Mouse (Mus musculus): Measurements from ENCODE around the gene Oscar. TPM values are rescaled to one million over a fixed set of nuclear protein-coding genes. Genes with fewer than 3 reads are reported as not detected.

Gene Oscar
- total RNA-seq, 2 experiments from 2014 or later = not detected

DNA sequence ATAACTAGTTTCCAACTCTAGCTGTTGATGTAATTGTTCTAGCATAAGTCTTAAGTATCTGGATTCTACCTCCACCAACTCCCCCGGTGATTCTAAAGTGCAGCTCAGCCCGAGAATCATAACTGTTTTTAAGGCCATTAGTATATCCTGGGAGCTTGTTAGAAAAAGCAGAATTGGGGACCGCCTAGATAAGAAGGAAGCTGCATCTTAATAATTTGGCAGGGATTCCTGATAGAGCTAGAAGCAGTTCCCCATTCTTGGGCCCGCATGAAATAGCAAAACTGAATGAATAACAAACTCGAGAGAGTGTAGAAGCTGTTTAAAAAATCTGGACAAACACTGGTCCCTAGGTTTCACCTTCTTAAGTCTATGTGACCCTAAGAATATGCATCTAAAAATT lies 27.5 kb upstream of the Oscar start:
- intact Hi-C loops (cut with DNase I) = loop anchor here (10.0 kb wide), 1 partner anchor 501 kb away; no protein-coding TSS in a partner anchor
- no peak for DNase-seq
- H3K27ac ChIP-seq = no peak overlapping the region
- H3K4me3 ChIP-seq = no peak overlapping the region
- TF ChIP-seq CTCF (IDR thresholded peaks at IDR 0.05) = no peak

DNA sequence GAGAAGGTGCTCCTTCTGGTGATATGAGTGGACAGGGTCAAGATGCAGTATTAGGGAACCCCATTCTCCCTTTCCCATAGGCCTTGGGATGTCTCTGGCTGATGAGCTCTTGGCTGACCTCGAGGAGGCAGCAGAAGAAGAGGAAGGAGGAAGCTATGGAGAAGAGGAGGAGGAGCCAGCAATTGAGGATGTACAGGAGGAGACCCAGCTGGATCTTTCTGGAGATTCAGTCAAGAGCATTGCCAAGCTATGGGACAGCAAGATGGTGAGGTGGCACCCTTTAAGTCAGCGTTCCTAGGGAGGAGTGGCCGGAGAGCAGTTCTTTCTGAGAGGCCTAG lies 14.5 kb upstream of the Oscar start:
- peak overlapping the region; percentile 99 for H3K27ac ChIP-seq
- TF ChIP-seq CTCF (IDR thresholded peaks at IDR 0.05) = no peak
- peak overlapping the region; percentile 90 for H3K4me3 ChIP-seq
- no peak for DNase-seq
- intact Hi-C loops (cut with DNase I) = no loop called here

DNA sequence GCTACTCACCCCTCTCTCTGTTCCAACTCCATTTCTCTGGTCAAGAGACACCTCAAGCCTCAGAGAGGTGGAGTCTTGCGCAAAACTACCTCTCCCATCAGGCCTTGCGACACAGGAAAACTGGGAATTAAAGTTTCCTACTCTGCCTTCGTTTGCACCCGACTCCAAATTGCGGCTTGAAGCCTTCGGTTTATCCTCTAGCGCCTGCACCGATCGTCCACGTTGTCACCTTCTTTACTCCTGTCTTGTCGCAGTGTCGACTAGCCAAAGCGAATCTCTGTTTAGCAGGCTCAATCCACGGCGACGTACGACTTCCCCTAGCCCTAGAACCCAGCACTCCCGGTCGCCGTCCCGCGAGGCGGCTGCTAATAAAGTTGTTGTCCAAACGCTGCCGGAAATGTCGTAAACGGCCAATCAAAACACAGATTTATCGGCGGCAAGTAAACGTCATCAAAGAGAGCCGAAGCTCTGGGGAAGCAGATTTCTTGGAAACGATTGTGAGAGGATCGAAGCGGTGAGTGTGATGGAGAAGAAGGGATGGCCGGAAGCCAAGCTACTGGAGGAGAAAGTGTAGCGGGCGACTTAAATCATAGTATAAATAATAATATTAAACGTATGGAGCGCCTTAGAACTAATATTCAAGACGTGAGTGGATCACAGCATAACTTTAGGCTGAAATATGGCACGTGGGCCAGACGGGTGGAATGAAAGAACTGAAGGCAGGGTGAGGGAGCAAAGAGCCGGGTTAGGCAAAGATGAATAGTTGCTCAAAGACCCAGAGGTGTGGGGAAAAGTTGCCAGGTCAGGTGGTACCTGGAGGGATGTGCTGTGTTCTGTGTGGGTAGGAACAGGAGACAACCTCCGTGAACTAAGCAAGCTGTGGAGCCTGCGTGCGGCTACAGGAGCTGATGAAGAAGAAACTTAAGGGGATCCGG lies 13.9 kb upstream of the Oscar start, which contains the start of the genes Tfpt and Prpf31:
Gene Tfpt (minus strand): TSS at position 387 of the 935 bp plus-strand sequence.
Gene Prpf31 (plus strand): TSS at position 443 of the 935 bp plus-strand sequence.
- peak; percentile 93 for DNase-seq
- Histone ChIP-seq H3K27ac (peak within 1 kb of the TSS; percentile 99), H3K4me3 (peak within 1 kb of the TSS; percentile 90)
- intact Hi-C loops (cut with DNase I) = loop anchor here (5.0 kb wide), 1 partner anchor 62 kb away; the partner anchor contains the start of genes Mboat7 and Tsen34
- no peak for TF ChIP-seq CTCF (IDR thresholded peaks at IDR 0.05)

DNA sequence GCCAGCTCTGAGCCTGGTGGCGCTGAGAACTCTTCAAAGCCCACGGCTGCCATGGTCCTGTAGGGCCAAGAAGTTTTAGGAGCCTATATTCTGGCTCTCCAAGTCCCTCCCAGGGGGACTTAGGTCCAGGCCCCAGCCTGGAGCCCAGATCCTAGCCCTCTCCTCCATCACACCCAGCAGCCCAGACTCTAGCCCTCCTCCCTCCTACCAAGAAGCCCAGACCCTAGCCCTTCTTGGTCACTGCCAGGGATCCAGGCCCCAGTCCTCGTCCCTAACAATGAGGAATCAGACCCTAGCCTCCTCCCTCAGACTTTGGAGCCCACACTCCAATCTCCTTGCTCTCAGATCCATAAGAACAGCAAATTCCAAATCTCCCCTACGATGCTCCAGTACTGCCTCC lies 13.1 kb upstream of the Oscar start:
- Histone ChIP-seq H3K27ac (peak overlapping the region; percentile 99), H3K4me3 (peak overlapping the region; percentile 90)
- TF ChIP-seq CTCF (IDR thresholded peaks at IDR 0.05) = no peak
- intact Hi-C loops (cut with DNase I) = loop anchor here (5.0 kb wide), 1 partner anchor 63 kb away; the partner anchor contains the start of genes Mboat7 and Tsen34
- no peak for DNase-seq

DNA sequence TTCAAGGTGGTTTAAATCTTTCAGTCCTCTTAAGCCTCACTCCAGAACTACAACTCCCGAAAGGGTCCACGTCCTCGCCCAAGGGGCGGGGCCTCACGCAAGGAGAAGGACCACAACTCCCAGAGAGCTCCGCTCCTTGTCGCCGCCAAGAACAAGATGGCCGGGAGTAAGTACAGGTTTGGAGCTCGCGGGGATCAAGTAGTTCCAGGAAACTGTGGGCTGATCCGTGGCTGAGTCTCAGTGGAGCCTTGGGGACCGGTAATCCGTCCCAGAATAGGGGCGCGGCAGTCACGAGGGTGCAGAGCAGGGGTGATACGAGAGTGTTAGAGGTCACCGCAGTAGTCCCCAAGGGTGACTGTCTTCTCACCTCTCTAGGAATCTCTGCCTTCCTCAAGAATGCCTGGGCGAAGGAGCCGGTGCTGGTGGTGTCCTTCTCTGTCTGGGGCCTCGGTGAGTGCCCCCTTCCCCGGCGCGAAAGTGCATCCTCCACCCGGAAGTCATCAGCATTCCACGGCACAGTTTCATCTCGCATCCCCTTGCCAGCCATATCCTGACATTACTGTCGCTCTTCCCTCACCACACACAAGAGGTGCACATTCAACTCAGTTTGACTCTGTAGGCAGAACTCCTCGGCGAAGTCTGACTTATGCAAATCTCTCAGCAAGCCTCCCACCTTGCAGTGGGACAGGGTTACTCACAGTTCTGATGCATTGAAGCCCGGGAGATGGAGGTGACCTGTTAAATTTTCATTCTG lies 1.5 kb upstream of the Oscar start, which contains the start of gene Ndufa3:
Gene Ndufa3 (plus strand): TSS at position 132 of the 754 bp plus-strand sequence.
- peak within 1 kb of the TSS; percentile 92 for H3K27ac ChIP-seq
- no peak for TF ChIP-seq CTCF (IDR thresholded peaks at IDR 0.05)
- DNase-seq = peak; percentile 92
- peak within 1 kb of the TSS; percentile 83 for H3K4me3 ChIP-seq
- intact Hi-C loops (cut with DNase I) = loop anchor here (5.0 to 10.0 kb wide), 2 partner anchors 285 to 517 kb away; partner anchors contain the start of genes Cacng7 and Leng8

DNA sequence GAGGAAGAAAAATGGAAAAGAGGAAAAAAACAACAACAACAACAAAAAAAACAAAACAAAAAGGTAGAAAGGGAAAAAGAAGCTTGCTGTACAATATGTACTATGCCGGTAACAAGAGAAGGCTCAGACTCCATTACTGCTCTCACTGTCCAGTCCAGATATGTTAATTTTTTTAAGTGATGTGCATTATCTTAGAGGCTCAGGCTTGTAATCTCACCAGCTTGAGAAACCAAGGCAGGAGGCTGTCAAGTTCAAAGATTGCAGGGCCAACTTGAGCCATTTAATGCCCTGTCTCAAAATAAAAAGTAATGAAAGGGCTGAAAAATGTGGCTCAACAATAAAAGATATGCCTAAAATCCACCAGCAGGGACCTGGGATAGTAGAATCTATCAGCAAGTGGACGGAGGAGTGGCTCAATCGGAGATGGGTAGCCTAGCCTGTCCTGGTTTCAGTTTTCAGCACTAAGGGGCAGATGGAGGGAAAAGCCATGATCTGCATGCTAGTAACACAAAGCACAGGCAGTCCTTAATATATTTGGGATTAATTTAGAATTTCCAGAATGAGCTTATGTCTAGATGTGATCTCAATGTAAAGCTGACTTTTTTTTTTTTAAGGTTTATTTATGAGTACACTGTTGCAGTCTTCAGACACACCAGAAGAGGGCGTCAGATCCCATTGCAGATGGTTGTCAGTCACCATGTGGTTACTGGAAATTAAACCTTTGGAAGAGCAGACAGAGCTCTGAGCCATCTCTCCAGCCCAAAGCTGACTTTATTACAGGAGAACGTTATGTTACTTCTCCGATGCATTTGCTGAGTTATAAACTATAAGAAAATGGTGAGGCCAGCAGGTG lies 658 bp upstream of the Oscar start:
- peak; percentile 56 for TF ChIP-seq CTCF (IDR thresholded peaks at IDR 0.05)
- peak overlapping the region; percentile 92 for H3K27ac ChIP-seq
- intact Hi-C loops (cut with DNase I) = loop anchor here (5.0 to 10.0 kb wide), 2 partner anchors 284 to 518 kb away; partner anchors contain the start of genes Cacng7 and Leng8
- H3K4me3 ChIP-seq = peak overlapping the region; percentile 83
- peak; percentile 33 for DNase-seq

DNA sequence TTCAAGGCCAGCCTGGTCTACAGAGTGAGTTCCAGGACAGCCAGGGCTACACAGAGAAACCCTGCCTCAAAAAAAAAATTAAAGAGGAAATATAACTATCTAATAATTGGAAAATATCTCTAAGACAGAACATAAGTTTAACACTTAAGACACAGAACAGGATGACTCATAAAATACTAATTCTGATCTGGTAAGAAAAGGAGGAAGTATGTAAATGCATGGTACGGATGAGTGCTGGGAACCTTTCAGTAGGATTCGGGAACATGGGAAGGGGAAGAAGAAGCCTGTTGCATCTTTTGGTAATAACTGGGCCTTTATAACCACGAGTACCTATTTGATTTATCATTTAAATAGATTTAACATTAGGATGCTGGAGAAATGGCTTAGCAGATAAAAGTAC lies 1.9 kb downstream of the Oscar start:
- no peak overlapping the region for H3K4me3 ChIP-seq
- no peak overlapping the region for H3K27ac ChIP-seq
- DNase-seq = no peak
- intact Hi-C loops (cut with DNase I) = loop anchor here (10.0 kb wide), 1 partner anchor 521 kb away; the partner anchor contains the start of gene Leng8
- TF ChIP-seq CTCF (IDR thresholded peaks at IDR 0.05) = no peak

DNA sequence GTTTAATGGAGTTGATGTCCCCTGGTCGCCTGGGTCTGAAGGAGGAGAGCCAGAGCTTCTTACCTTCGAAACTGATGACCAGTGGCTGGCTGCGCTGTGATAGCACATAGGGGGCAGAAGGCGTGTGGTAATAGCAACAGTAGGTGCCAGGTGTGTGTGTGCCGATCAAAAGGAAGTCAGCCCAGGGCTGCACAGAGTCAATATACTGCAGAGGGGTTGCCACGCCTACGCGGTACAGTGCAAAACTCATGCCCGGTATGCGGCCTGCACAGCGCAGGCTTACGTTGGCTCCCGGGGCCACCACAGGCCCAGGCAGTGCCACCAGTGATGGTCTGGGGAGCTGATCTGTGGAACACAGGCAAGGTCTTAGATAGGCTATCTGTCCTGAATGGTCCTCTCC lies 5.0 kb downstream of the Oscar start:
- no peak for TF ChIP-seq CTCF (IDR thresholded peaks at IDR 0.05)
- no peak for DNase-seq
- Histone ChIP-seq H3K27ac (no peak overlapping the region), H3K4me3 (no peak overlapping the region)
- intact Hi-C loops (cut with DNase I) = loop anchor here (10.0 kb wide), 1 partner anchor 524 kb away; the partner anchor contains the start of gene Leng8

DNA sequence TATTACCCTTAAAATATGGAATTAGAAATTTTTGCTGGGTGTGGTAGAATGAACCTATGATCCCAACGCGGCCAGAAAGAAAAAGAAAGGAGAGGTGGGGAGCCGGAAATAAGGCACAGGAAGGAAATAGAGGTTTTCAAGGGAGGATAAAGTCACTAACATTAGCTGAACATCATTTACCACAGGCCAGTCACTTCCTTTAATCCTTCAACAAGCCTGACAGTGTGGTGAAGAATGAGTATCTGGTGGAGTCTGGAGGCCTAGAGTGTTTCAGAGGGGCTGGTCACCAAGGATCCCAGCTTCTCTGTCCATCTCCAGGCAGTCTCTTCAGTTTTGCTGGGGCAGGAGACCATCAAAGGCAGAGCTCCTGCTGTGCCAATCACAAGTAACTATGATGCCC lies 5.5 kb downstream of the Oscar start:
- Histone ChIP-seq H3K27ac (no peak overlapping the region), H3K4me3 (no peak overlapping the region)
- DNase-seq = no peak
- intact Hi-C loops (cut with DNase I) = loop anchor here (10.0 kb wide), 1 partner anchor 524 kb away; the partner anchor contains the start of gene Leng8
- TF ChIP-seq CTCF (IDR thresholded peaks at IDR 0.05) = no peak

DNA sequence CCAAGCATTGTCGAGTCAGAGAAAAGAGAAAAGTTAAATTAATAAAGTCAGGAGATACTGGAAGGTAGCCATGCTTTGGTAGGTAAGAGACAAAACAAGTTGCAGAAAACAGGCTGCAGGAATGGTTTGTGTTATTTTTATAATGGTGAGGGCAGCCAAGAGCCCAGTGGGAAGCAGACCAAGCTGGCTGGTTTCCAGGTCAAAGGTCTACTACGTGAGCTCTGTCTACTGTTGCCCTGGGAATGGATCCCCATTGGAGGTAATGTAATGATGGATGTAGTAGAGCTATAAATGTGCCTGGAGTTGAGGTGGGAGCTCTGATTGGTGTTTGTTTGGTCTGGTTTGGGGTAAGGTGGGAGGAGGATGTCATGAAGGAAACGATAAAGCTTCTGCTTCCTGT lies 6.9 kb downstream of the Oscar start:
- intact Hi-C loops (cut with DNase I) = no loop called here
- no peak for TF ChIP-seq CTCF (IDR thresholded peaks at IDR 0.05)
- H3K4me3 ChIP-seq = no peak overlapping the region
- peak; percentile 57 for DNase-seq
- peak overlapping the region; percentile 48; the same call in 1 of the 2 replicates for H3K27ac ChIP-seq

DNA sequence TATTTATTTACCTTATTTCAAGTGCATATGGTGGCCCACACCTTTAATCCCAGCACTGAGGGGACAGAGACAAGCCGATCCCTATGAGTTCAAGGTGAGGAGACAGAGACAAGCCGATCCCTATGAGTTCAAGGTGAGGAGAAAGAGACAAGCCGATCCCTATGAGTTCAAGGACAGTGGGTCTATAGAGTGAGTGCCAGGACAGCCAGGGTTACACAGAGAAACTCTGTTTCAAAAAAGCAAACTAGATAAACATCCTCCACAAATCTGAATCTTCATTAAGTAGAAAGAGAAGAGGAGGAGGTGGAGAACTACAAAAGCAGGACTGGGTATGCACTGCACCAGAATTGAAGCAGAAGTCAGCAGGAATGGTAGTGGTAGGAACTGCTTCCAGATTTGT lies 7.3 kb downstream of the Oscar start:
- no peak overlapping the region for H3K4me3 ChIP-seq
- H3K27ac ChIP-seq = peak overlapping the region; percentile 48; the same call in 1 of the 2 replicates
- intact Hi-C loops (cut with DNase I) = no loop called here
- no peak for DNase-seq
- no peak for TF ChIP-seq CTCF (IDR thresholded peaks at IDR 0.05)
